Mouse (Mus musculus) brain, embryonic 18.5 days (tissue): ENCODE measurements around the gene Cacna1g.

Experiments used
- DNase-seq: peaks from one replicate; pipeline ENCODE4 v3.0.0-alpha.2; 2012; ENCODE audit warnings: low read depth, low spot score

Cacna1g gene

DNA sequence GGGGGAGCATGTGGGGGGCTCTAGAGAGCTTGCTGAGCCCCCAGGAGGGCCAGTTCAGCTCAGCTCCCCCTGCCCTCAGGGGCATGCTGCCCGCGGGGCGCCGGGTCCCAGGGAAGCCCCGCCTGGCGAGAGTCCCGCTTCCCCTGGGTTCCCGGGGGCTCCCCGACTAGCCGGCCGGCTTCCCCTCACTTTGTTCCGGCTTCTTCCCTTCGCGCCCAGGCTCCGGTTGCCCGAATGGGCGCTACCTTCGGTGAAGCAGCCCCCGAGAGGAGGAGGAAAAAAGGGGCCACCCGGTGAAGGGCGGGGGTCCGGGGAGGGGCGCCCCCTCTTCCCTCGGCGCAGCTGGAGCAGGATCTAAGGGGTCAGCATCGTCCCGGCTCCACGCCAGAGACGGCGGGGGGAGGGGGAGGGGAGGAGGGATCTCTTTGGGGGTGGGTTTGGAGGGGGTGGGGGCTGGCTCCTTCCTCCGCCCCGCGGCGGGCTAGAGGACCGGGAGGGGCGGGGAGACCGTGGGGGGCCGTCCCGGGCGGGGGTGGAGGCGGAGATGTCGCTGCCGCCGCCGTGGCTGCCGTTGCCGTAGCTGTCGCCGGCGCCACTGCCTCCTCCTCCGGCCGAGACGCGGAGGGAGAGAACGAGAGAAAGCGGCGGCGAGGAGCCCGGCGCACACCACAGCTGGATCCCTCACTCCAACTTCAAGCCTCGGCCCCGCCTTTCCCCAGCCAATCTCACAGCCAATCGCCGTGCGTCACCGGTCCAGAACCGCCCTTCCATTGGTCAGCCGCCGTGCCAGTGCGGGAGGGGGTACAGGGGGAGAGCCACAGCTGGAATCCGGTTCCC lies at the start of gene Cacna1g:
Gene Cacna1g, minus strand, starts transcription at position 492 of the 837 bp plus-strand sequence.
- DNase-seq: peak; percentile 75

DNA sequence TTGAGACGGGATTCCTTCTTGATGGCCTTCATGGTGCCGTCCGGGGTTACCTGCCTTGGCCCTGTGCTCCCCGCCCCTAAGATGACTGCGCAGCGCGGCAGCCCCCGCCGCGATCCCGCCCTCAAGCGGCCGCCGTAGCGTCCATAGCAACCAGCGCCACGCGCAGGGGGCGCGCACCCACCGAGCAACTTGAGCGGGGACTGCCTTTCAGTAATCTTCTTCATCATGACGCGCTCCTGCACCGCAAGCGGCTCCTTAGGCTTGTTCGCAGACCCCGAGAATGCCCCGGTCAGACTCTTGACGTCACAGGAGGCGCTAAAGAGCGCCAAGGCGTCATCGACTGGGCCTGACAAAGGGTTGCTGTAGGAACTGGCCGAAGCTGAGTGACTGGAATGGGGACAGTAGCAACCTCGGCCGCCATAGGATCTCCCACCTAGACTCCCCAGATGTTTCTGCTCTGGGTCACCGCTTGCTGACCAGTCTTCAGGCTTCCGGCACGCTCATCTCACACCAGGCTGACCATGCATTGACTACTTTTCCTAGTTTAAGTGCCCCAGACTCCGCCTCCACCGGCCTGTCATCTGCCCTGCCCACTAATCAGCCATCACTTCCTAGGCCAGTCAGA lies 47.3 kb upstream of the Cacna1g start, which contains the start of gene Mycbpap:
Gene Mycbpap, minus strand, starts transcription at position 524 of the 625 bp plus-strand sequence.
- no peak for DNase-seq

DNA sequence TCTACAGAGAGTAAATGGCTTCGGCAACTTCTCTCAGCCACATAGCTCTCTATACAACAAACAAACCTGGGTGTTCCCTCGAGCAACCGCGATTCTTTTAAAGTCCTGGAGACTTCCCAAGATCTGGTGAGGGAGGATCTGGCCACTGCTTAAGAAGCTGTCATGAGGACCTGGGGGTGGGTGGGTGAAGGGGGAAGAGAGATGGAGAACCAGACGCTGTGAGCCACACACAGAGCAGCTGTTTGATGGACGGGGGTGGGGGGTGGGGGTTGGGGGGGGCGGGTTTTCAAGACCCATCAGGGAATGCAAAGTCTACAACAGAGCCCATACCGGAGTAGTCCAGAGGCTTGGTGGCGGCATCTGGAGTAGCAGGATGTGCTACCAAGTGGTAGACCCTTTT lies 39.5 kb upstream of the Cacna1g start:
- DNase-seq: no peak

DNA sequence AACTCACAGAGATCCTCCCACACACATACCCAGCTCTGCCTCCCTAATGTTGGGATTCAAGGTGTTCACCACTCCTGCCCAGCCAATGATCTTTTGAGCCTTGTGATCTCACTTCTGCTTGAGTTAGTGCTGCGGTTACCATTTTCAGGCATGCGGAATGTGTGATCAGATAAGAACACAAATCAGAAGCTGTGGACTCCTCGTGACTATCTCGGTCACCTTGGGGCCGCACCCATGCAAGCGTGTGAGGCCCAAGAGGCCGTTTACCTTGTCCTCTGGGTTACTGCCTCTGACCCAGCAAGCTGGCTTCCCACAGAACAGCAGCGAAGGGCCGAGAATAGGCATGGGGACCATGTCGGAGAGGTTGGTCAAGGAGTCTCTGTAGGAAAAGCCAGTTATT lies 35.0 kb upstream of the Cacna1g start:
- DNase-seq: no peak

DNA sequence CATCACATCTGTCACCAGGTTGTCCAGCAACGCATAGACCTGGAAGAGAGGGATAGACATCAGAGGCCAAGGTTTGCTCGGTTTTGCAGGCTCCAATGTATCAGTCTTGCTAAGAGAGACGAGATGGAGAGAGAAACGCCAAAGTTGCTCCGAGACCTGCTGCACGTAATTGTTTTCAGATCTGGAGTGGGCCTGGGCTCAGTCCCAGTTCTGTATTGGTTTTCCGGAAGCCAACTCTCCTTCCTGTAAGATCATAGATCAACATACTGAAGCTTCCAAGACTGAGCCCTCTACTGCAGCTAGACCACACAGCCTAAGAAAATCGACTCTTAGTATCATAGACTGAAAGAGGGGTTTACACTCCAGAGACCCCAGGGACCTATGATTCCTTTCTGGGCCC lies 27.5 kb upstream of the Cacna1g start:
- DNase-seq: no peak

DNA sequence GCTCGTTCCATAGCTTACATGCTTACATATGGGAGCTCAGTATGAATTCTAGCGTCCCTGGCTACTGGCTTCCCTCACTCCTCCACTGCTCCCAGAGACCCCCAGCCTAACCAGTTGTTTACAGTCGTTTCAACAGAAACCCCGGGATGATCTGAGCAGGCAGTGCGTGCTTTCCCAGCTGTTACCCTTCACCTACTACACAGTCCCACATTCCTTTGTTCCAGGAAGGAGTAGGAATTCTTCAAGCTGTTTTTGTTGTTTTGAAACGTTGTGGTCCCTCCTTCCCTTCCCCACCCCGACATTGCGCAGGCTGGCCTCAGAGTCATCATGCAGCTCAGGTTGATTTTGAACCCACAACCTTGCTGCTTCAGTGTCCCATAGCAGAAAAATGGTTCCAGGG lies 26.4 kb upstream of the Cacna1g start:
- no peak for DNase-seq

DNA sequence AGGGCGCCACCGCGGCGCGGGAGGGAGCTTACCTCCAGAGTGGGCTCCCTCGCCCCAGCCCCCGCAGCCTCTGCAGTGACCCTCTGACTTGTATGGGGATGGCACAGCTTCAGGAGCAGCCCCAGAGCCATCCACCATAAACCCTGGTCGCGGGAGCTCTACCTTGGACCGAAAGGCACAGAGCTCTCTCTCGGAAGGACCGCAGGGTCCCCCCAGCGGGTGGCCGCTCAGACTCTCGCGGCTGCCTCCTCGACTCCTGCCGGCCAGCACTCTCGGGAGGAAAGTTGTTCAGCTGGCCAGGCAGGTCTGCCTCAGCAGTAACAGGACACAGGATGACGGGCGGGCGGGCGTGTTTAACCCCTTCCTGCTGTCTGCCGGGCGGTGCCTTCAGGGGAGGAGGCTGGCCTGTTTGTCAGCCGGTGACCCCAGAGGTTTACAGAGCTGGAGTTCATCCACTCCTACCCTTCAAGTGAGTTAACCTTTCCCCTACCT lies 25.7 kb upstream of the Cacna1g start, which contains the start of gene Epn3:
Gene Epn3, minus strand, starts transcription at position 314 of the 492 bp plus-strand sequence.
- DNase-seq: no peak

DNA sequence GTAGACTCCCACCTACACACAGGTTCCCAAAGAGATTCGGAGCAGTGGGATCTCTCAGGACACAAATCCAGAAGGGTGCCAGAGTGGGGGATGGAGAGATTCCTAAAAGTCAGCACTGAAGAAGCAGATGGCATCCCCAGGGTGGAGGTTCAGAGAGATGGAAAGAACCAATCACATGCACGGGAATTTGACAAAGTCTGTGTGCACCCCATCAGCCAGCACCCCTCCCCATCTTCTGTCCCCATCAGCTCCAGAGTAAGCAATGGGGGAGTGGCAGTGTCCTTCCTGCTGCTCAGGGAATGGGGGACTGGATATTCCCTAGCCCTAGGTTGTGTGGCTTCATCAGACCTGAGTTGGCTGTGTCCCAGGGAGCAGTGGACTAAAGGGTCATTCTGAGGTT lies 25.0 kb upstream of the Cacna1g start:
- DNase-seq: no peak

DNA sequence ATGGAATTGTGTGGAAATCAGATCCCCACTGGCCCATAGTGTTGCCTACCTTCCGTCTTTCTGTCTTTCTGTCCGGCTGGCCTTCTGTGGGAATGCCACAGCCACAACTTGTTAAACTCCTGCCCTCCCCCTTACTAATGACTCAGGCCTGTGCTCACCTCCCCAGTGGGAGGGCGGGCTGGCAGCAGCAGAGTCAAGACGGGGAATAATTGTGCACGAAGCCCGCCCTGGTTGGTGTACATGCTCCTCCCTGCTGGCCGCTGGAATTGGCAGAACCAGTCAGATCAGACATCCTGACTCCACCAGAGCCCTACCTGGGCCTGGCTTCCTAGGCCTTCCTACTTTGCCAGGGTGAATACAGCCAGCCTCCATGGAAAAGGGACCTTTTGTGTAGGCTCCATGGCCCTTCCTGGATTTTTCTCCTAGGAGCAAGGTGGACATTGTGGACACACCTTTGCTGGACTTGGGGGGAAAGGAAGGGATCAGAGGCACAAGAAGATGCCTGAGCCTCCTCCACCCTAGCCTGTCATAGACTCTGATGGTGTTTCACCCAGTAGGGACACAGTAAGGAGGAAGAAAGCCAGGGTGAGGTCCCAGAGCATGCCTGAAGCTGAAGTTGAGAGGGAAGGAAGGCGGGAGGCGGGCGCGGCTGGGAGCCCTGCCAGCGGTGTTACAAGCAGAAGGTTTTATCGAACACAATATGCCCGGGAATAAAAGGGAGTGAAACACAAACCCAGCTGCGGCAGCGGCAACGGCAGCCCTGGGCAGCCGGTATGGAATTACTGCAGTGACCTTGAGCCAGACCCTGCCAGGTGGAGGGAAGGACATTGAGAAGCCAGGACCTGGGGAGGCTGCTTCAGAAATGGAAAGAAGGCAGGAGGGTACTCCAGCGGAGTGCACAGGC lies 24.3 kb upstream of the Cacna1g start:
- DNase-seq: no peak

DNA sequence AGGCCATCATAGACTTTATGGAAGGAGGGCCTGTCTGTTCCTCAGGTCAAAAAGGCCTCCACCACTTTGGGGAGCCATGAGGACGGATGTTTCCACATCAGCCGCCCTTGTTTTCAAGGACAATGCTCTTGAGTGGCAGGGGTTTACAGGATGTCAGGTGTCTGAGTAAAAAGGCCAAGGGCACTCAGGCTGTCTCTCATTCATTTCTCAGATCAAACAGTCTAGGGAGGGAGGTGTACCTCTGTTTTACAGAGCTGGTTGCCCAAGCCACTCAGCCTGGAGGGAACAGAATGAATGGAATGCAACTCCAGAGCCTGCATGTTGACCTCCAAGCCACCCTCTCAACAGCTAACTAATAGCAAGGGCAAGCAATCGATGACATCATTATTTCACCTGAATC lies 21.4 kb upstream of the Cacna1g start:
- no peak for DNase-seq

DNA sequence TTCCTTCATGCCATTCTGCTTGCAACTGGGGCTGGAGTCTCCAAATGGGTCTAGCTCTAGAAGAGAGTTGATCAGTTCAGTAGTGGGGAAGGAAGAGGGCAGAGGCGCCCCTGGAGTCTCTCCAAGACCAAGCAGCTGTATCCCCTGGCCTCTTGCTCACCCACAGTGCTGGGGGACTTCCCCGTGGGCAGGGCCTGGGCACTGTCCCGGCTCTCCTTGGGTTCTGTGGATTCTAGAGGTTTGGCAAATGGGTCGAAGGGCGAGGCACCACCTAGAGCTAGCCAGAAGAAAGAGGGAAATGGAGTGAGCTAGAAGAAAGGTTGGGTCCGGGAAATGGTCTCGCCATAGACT lies 17.7 kb upstream of the Cacna1g start:
- no peak for DNase-seq

DNA sequence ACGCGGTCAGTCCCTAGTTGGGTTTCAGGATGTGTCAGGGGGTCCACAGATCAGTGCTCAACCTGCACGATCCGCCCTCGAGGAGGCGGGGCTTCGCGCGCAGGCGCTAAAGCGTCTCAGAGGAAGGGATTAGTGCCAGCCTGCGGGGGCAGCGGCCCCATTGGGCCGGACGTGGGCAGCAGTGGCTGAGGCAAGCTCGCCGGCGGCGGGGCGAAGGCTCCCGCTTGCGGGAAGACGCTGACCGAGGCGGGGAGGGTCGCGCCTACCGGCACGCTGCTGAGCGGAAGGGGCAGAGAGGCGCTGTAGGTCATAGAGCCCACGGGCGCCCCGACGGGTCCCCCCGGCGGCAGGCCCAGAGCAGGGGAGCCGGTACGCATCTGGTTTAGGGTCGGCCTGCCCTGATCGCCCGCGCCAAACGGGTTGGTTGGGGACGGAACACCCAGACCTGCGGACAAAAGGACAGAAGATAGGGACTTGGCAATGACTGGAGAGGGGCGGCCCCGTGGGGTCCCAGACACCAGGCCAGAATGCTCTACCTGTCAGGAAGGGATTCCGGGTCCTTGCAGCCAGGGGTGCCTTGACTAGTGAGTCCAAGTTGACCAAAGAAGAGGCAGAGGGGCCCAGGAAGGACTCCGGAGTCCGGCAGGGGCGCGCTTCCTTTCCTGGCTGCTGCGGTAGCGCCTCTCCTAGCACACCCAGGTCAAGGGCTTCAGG lies 17.2 kb upstream of the Cacna1g start:
- no peak for DNase-seq

DNA sequence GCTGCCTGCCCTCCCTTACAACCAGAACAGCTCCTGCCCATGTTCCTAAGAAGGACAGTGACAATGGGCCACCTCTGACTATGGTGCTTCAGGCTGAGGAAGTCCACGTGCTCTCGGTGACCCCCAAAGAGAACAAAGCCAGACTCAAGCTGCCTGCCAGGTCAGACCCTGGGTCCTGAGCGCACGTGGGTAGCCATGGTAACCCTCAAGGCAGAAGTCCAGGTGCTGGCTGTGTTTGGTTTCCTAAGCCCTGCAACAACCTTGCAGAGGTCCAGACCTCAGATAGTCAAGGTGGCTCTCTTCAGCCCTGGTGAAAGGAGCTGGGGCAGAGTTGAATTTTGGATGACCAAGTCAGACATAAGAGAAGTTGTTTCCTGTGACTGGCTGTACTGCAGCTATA lies 15.7 kb upstream of the Cacna1g start:
- no peak for DNase-seq

DNA sequence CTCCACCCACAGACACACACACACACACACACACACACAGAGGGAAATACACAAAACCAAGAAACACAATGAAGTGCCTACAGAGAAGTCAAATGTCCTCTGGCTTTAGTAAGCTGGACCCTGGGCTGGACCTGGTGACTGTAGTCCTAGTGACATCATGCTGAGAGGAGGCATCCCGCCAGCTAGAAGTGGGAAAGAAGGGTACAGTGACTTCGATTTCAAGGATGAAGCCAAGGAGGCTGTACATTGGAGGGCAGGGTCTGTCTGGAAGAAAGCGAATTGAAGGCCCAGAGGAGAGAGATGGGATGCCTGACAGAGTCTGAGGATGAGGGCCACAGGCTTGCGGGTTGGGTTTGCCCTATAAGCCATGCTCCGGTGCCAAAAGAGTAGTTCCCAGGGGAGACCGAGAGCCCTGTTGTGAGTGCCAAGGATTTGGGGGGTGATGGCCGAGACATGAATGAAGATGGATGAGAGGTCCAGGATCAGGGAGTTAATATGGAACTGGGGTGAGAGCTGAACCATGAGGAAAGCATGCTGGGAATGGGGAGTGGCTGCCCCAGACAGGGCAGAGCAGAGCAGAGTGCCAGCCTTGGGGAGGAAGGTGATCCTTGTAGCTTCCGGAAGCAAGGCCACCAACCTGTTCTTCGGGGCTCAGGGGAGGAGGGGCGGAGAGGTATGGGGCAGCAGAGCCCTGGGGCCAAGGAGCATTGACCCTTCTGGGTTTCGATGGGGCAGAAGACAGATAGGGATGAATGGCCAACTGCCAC lies 15.0 kb upstream of the Cacna1g start:
- no peak for DNase-seq

DNA sequence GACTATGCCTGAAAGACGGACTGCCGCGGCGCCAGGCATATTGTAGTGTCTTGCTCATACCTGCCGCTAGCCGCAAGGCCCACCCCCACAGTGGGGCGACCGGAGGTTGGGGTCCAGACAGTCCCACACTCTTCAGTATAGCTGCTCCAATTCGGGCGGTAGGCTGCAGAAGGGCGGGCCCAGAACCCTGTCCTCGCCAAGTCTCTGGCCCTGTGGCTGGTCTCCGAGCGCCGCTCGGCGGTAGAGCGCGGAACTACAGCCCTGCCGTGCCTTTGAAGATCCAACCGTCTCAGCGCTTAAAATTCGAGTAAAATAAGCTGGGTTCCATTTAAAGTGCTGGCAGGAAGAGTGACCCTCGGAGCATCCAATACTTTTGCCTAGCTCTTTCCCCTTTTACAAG lies 12.0 kb upstream of the Cacna1g start, which contains the start of gene Spata20:
Gene Spata20, minus strand, starts transcription at position 179 of the 400 bp plus-strand sequence.
- no peak for DNase-seq

DNA sequence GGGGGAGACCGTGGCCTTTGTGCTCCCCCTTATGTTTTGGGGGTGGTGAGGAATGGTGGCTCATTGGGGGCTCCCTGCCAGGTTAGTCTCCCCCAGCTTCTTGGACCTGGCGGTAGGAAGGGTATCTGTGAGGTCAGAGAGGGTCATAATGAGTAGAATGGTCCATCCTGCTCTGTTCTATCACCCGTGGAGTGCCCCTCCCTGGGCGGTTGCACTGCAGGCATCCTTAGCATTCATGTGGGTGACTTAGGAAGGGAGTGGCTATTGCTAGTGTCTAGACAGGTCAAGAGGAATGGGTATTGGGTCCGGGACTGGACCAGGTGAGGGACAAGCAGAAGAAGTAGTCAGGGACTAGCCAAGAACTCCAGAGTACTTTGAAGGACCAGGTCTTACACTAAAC lies 11.2 kb upstream of the Cacna1g start:
- DNase-seq: no peak

DNA sequence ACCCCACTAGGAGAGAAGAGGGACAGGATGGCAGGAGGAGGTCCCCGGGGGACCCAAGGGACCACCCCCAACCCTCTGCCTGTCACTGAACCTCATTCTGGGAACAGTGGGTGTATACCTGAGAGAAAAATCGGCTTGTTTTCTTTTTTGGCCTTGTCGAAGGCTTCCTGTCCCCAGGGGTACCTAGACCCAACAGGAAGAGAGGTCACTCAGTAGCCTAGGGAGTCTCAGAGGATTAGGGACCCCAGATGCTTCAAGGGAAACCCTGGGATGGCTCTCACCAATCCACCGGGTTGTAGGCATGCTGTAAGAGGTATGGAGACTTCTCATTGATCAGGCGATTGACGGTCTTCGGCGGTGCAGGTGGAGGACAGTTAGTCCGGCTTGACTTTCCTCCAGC lies 10.6 kb upstream of the Cacna1g start:
- DNase-seq: no peak

DNA sequence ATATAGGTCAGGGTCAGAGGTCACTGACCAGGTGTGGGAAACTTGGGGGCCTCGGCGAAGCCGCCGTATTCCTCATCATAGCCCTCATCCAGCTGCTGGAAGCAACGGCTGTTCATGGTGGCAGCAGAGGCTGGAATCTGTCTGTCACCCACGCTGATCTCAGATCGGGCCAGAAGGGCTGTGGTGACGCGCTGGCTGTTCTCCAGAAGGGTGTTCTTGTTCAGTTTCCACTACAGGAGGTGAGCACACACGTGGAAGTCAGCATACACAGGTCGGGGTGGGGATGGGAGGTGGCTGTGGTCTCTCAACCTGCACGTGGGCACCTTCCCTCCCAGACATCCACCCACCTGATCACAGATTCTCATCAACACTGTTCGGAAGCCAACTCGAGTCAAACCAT lies 9.9 kb upstream of the Cacna1g start:
- DNase-seq: no peak

DNA sequence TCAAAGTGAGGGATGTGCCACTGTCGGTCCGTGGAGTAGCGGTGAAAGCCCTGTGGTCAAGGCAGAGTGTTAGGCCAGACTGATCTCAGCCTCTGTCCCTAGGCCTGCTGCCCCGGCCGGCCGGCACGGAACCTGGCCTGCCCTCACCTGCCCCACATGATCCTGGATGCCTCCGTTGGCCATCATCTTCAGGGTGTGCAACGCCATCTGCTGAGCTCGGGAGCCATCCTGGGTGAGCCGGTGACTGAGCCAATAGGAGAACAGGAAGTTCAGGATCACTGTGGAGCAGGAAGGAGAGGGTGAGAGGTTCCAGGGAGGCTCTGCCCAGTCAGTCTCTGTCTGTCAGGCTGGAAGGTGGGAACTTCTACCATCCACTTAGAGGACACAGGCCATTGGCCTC lies 9.4 kb upstream of the Cacna1g start:
- no peak for DNase-seq

DNA sequence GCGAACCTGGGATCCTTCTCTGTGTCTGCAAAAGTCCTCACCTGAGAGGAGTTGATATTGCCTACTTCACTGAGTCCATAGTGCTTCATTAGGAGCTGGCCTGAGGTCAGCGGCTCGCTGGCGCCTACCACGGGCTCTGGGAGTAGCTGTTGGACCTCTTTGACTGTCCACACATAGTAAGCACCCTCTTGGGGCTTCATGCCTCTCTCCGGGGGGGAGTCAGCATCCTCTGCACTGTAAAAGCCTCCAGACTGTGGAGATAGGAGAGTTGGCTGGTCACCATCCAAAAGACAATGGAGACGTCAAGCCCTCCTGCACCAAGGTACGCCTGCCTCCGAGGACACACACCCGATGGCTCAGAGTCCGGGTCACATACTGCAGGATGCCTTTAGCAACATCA lies 8.7 kb upstream of the Cacna1g start:
- no peak for DNase-seq

DNA sequence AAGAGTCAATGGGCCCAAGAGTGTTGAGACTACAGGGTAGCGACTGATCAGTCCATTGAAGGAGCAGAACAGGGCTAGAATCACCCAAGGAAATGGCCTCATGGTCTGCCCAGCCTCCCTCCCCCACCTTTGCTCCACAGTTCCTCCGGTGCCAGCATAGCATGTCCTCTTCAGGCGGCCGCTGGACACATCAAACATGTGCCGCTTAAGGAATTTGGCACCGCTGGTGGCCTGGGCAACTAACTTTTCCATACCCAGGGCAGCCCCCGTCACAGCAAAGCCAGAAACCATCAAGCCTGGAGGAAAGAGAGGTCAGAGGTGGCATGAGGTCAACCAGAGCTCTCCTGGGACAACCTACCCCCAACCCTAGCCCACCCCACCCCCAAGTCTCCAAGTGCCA lies 8.0 kb upstream of the Cacna1g start:
- no peak for DNase-seq
